Mouse (Mus musculus) limb, embryonic 14.5 days (tissue): Measurements from ENCODE around the gene Trim41. TPM values are rescaled to one million over a fixed set of nuclear protein-coding genes. Genes with fewer than 3 reads are reported as not detected.

ENCODE experiments used
- ATAC-seq: fragments of 200-750 bp; cut with Nextera tagmentation; 2 replicates; pipeline ENCODE4 v1.8.0; 2017; ENCODE audit warnings: low read depth, moderate number of reproducible peaks, moderate TSS enrichment; ENCODE audit not compliant: low FRiP score
- DNase-seq: peaks from one replicate; pipeline ENCODE4 v3.0.0-alpha.2; 2015; ENCODE audit warnings: low spot score
- H3K27ac ChIP-seq: fragments of 300-500 bp; sonication (generic); replicated peaks from 2 replicates; pipeline ENCODE4 v1.5.1; 2014; ENCODE audit warnings: low read depth, mild to moderate bottlenecking, low read length, moderate library complexity, mixed read lengths
- H3K27me3 ChIP-seq: fragments of 300-500 bp; sonication (generic); 2 replicates; pipeline ENCODE4 v1.6.1; 2014; ENCODE audit warnings: low read length, mixed read lengths; ENCODE audit not compliant: control insufficient read depth, insufficient read depth
- H3K36me3 ChIP-seq: fragments of 300-500 bp; sonication (generic); 2 replicates; pipeline ENCODE4 v1.6.1; 2014; ENCODE audit warnings: mild to moderate bottlenecking, low read length, moderate library complexity, mixed read lengths; ENCODE audit not compliant: control insufficient read depth, insufficient read depth
- H3K4me1 ChIP-seq: fragments of 300-500 bp; sonication (generic); 2 replicates; pipeline ENCODE4 v1.6.1; 2014; ENCODE audit warnings: antibody characterized with exemption, low read length, mixed read lengths; ENCODE audit not compliant: control insufficient read depth, insufficient read depth
- H3K4me2 ChIP-seq: fragments of 300-500 bp; sonication (generic); replicated peaks from 2 replicates; pipeline ENCODE4 v1.6.1; 2014; ENCODE audit warnings: low read depth, mild to moderate bottlenecking, low read length, moderate library complexity; ENCODE audit not compliant: severe bottlenecking
- H3K4me3 ChIP-seq: fragments of 300-500 bp; sonication (generic); replicated peaks from 2 replicates; pipeline ENCODE4 v1.5.1; 2014; ENCODE audit warnings: low read length
- H3K9ac ChIP-seq: fragments of 300-500 bp; sonication (generic); 2 replicates; pipeline ENCODE4 v1.6.1; 2014; ENCODE audit warnings: mild to moderate bottlenecking, low read depth, low read length, moderate library complexity; ENCODE audit not compliant: severe bottlenecking
- H3K9me3 ChIP-seq: fragments of 300-500 bp; sonication (generic); 2 replicates; pipeline ENCODE4 v1.6.1; 2016; ENCODE audit warnings: low read length; ENCODE audit not compliant: control insufficient read depth
- POLR2A ChIP-seq: fragments of 200-500 bp; IDR thresholded peaks from 2 replicates; pipeline ENCODE4 v1.8.0; 2012; ENCODE audit warnings: inconsistent platforms, mild to moderate bottlenecking, moderate library complexity, borderline replicate concordance; ENCODE audit not compliant: insufficient read depth, insufficient read length; ENCODE audit errors: extremely low read depth
- WGBS: fragments of 180-500 bp; shearing (Covaris S2); extraction: QIAGEN DNeasy Blood & Tissue Kit; methylation state at CpG from one replicate; pipeline ENCODE4 v1.1.7; 2014; 5-methylcytosine and 5-hydroxymethylcytosine counted together
- polyA plus RNA-seq, 2 experiments: library from polyadenylated mRNA; depleted of rRNA in 1 of 2; stranded (reverse) in 1 of 2; unstranded in 1 of 2; fragments of >200 nt; fragmentation: Nextera tagmentation in 1 of 2; extraction: Ambion mirVana in 1 of 2; gene quantifications; 2 replicates each; pipeline versions ENCODE4 v1.2.1 to v1.2.3; 2012 to 2014

The Trim41 gene
- polyA plus RNA-seq, 2 experiments, result 5.5 to 51.5 TPM

- Histone ChIP-seq H3K9me3 (no peaks in the 10 kb centered on the region), H3K27ac (no peak overlapping the region), H3K27me3 (no peaks in the 10 kb centered on the region), H3K4me3 (peak overlapping the region; percentile 32), H3K4me2 (peak overlapping the region; percentile 52), H3K36me3 (no peaks in the 10 kb centered on the region), H3K4me1 (0 out of 2 replicates have a peak, but pooled peaks cover 2% of the 10 kb centered on the region), H3K9ac (peak overlapping the region; percentile 18; the same call in 1 of the 2 replicates)
- no peak for TF ChIP-seq POLR2A
- WGBS, result 11% methylated on average over 16 of the region's 16 CpGs
- DNase-seq, result peak; percentile 89
- ATAC-seq, result peak; percentile 31; the same call in 1 of the 2 replicates
These were observed 28.7 kb downstream of the Trim41 start for GRCm38 (mm10) chr11:48788311-48789089.

- DNase-seq, result peak; percentile 27
- Histone ChIP-seq H3K27ac (no peak overlapping the region), H3K9ac (0 out of 2 replicates have a peak overlapping the region, but pooled peaks have one; percentile 18)
These were observed 29.5 kb downstream of the Trim41 start for GRCm38 (mm10) chr11:48787455-48788211.

GRCm38 (mm10) chr11:48782243-48782642 is 34.9 kb downstream of the Trim41 start:
- Histone ChIP-seq H3K4me3 (no peak overlapping the region), H3K4me2 (no peak overlapping the region), H3K9me3 (no peaks in the 10 kb centered on the region), H3K27ac (no peak overlapping the region), H3K27me3 (no peaks in the 10 kb centered on the region), H3K4me1 (no peaks in the 10 kb centered on the region), H3K36me3 (no peaks in the 10 kb centered on the region), H3K9ac (no peak overlapping the region)
- ATAC-seq (no peak), DNase-seq (no peak)
- TF ChIP-seq POLR2A, result no peak
- 89% methylated on average over 4 of the region's 4 CpGs for WGBS

More at GRCm38 (mm10) chr11:48787455-48788211, 29.5 kb downstream of the Trim41 start:
- 45% methylated on average over 10 of the region's 10 CpGs for WGBS
- Histone ChIP-seq H3K4me3 (peak overlapping the region; percentile 32), H3K9me3 (no peaks in the 10 kb centered on the region), H3K27me3 (no peaks in the 10 kb centered on the region), H3K36me3 (no peaks in the 10 kb centered on the region), H3K4me1 (0 out of 2 replicates have a peak, but pooled peaks cover 2% of the 10 kb centered on the region), H3K4me2 (peak overlapping the region; percentile 52)
- ATAC-seq, result peak; percentile 46; the same call in 1 of the 2 replicates
- no peak for TF ChIP-seq POLR2A

- no peak for TF ChIP-seq POLR2A
- Histone ChIP-seq H3K4me3 (no peak overlapping the region), H3K9me3 (no peaks in the 10 kb centered on the region), H3K4me1 (peaks cover under 1% of the 10 kb centered on the region; the same call in 1 of the 2 replicates), H3K27ac (no peak overlapping the region), H3K27me3 (no peaks in the 10 kb centered on the region), H3K4me2 (no peak overlapping the region), H3K9ac (no peak overlapping the region), H3K36me3 (no peaks in the 10 kb centered on the region)
- 33% methylated on average over 7 of the region's 7 CpGs for WGBS
- no peak for ATAC-seq
- DNase-seq, result no peak
These were observed 37.7 kb downstream of the Trim41 start for GRCm38 (mm10) chr11:48779450-48779849.

- no peak overlapping the region for H3K27ac ChIP-seq
- no peak overlapping the region for H3K9ac ChIP-seq
- 86% methylated on average over 9 of the region's 9 CpGs for WGBS
- H3K4me2 ChIP-seq, result no peak overlapping the region
- no peak overlapping the region for H3K4me3 ChIP-seq
- DNase-seq, result no peak
- ATAC-seq, result no peak
- no peak for TF ChIP-seq POLR2A
- H3K27me3 ChIP-seq, result no peaks in the 10 kb centered on the region
- H3K36me3 ChIP-seq, result no peaks in the 10 kb centered on the region
- peaks cover 4% of the 10 kb centered on the region for H3K4me1 ChIP-seq
- H3K9me3 ChIP-seq, result no peaks in the 10 kb centered on the region
These were observed 39.9 kb downstream of the Trim41 start for GRCm38 (mm10) chr11:48777303-48777702.
